Mouse (Mus musculus): ENCODE results near the gene Gm3029.
"Not testable (repeated sequence)": the region's sequence is repeated elsewhere in the genome, so short reads cannot be mapped to it uniquely, and the experiment has no call there.

Gm3029 gene

GRCm38 (mm10) chr14:3931456-3931855 is at the start of gene Gm3029:
Gene Gm3029 (plus strand): TSS chr14:3931756.
- not testable (repeated sequence) for DNase-seq

GRCm38 (mm10) chr14:3883872-3884271 is 47.7 kb upstream of the Gm3029 start, which contains the start of gene Gm2916:
Gene Gm2916 (plus strand): TSS chr14:3884172.
- not testable (repeated sequence) for DNase-seq

GRCm38 (mm10) chr14:3963247-3963646 is 31.7 kb downstream of the Gm3029 start, which contains the start of gene Gm3095:
Gene Gm3095 (plus strand): TSS chr14:3963547.
- DNase-seq, result not testable (repeated sequence)

Data from kidney, adult 9 months (tissue).